ENCODE assay signal across 14 mouse cellular contexts in genomic region chr16:17650711-17651110, GRCm38 (mm10).
"Had no signal": no experiment of that assay in that cellular context is flagged by ENCODE, and none has a peak within 500 bp of the region (broad histone marks: within the 10 kb centered on the region; RNA-seq: fewer than 3 reads in every experiment).

No protein-coding gene starts in this region.

- H3K27ac ChIP-seq: liver, embryonic 13.5 days; lung, embryonic 15.5 days; macrophage; midbrain, embryonic 13.5 days; stomach, embryonic 15.5 days had no signal

- DNase-seq: kidney, postnatal 25 days; liver; liver, embryonic 13.5 days; liver, postnatal 0 days; lung, postnatal 14 days; right cerebral cortex, postnatal 14 days; thymus, adult 2 months; thymus, postnatal 36 days had no signal

- H3K4me3 ChIP-seq: limb, embryonic 12.5 days; liver, embryonic 13.5 days; lung, embryonic 15.5 days; megakaryocyte, embryonic 14.5 days; midbrain, embryonic 13.5 days; stomach, embryonic 15.5 days had no signal
